Mouse (Mus musculus) neural tube, embryonic 11.5 days (tissue): Measurements from ENCODE around the gene Atp5g3. TPM values are rescaled to one million over a fixed set of nuclear protein-coding genes. Genes with fewer than 3 reads are reported as not detected.

Source experiments
- ATAC-seq: fragments of 200-750 bp; cut with Nextera tagmentation; 2 replicates; pipeline ENCODE4 v1.8.0; 2017; ENCODE audit warnings: moderate number of reproducible peaks, mild to moderate bottlenecking, moderate TSS enrichment, moderate library complexity; ENCODE audit not compliant: insufficient read depth, low FRiP score, low TSS enrichment
- DNase-seq: peaks from one replicate; pipeline ENCODE4 v3.0.0-alpha.2; 2015; ENCODE audit warnings: low spot score
- H3K27ac ChIP-seq: fragments of 300-500 bp; sonication (generic); 2 replicates; pipeline ENCODE4 v1.5.1; 2014; ENCODE audit warnings: low read depth, mild to moderate bottlenecking, low read length
- H3K27me3 ChIP-seq: fragments of 300-500 bp; sonication (generic); 2 replicates; pipeline ENCODE4 v1.6.1; 2014; ENCODE audit warnings: mild to moderate bottlenecking, low read length, mixed read lengths; ENCODE audit not compliant: control insufficient read depth, insufficient read depth
- H3K36me3 ChIP-seq: fragments of 300-500 bp; sonication (generic); 2 replicates; pipeline ENCODE4 v1.6.1; 2014; ENCODE audit warnings: mild to moderate bottlenecking, low read length, moderate library complexity, mixed read lengths; ENCODE audit not compliant: control insufficient read depth, insufficient read depth
- H3K4me1 ChIP-seq: fragments of 300-500 bp; sonication (generic); 2 replicates; pipeline ENCODE4 v1.6.1; 2014; ENCODE audit warnings: low read length, mixed read lengths; ENCODE audit not compliant: control insufficient read depth, insufficient read depth
- H3K4me2 ChIP-seq: fragments of 300-500 bp; sonication (generic); 2 replicates; pipeline ENCODE4 v1.6.1; 2014; ENCODE audit warnings: low read depth, mild to moderate bottlenecking, moderate library complexity
- H3K4me3 ChIP-seq: fragments of 300-500 bp; sonication (generic); 2 replicates; pipeline ENCODE4 v1.5.1; 2014; ENCODE audit warnings: low read depth, low read length
- H3K9ac ChIP-seq: fragments of 300-500 bp; sonication (generic); 2 replicates; pipeline ENCODE4 v1.6.1; 2014; ENCODE audit warnings: mild to moderate bottlenecking, low read length
- H3K9me3 ChIP-seq: fragments of 300-500 bp; sonication (generic); 2 replicates; pipeline ENCODE4 v1.6.1; 2016; ENCODE audit warnings: low read length; ENCODE audit not compliant: control insufficient read depth
- WGBS: fragments of 180-500 bp; shearing (Covaris S2); extraction: QIAGEN DNeasy Blood & Tissue Kit; methylation state at CpG from one replicate; pipeline ENCODE4 v1.1.7; 2014; 5-methylcytosine and 5-hydroxymethylcytosine counted together
- polyA plus RNA-seq: library from polyadenylated mRNA; unstranded; fragments of >200 nt; fragmentation: Nextera tagmentation; extraction: Ambion mirVana; gene quantifications from 2 replicates; pipeline ENCODE4 v1.2.1, GENCODE M21; 2014

Atp5g3 gene
- polyA plus RNA-seq, 1 experiment from 2014 or later, result 875 TPM

DNA sequence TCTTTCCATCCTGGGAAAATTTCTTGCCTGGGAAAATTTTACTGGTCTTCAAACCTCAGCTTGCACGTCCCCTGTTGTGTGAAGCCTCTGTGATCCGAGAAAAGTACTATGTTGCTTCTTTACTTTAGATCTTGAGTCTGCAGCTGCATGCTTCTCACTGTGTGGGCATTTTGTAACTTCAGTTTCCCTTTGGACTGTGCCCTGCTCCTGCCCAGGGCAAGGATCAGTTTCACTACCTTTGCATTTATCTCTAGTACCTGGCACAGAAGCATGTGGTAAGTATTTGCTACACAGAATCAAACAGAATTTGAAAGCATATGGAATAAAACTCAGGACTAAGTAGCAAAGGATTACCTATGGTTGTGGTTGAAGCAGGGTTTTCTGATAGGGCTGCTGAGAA lies 27.8 kb upstream of the Atp5g3 start:
- Histone ChIP-seq H3K9me3 (no peaks in the 10 kb centered on the region), H3K36me3 (no peaks in the 10 kb centered on the region), H3K27me3 (no peaks in the 10 kb centered on the region), H3K4me3 (no peak overlapping the region), H3K4me1 (no peaks in the 10 kb centered on the region), H3K9ac (no peak overlapping the region), H3K27ac (no peak overlapping the region), H3K4me2 (no peak overlapping the region)
- 82% methylated on average over 2 of the region's 2 CpGs for WGBS
- ATAC-seq, result no peak
- DNase-seq, result no peak

GRCm38 (mm10) chr2:73932676-73933313 lies 21.7 kb upstream of the Atp5g3 start:
- Histone ChIP-seq H3K36me3 (no peaks in the 10 kb centered on the region), H3K27ac (no peak overlapping the region), H3K9me3 (no peaks in the 10 kb centered on the region), H3K4me1 (no peaks in the 10 kb centered on the region), H3K4me3 (no peak overlapping the region), H3K27me3 (no peaks in the 10 kb centered on the region), H3K9ac (no peak overlapping the region), H3K4me2 (no peak overlapping the region)
- DNase-seq (no peak), ATAC-seq (no peak)
- WGBS, result 85% methylated on average over 8 of the region's 8 CpGs

GRCm38 (mm10) chr2:73927711-73928110 lies 16.6 kb upstream of the Atp5g3 start:
- H3K36me3 ChIP-seq, result no peaks in the 10 kb centered on the region
- ATAC-seq, result no peak
- no peak overlapping the region for H3K27ac ChIP-seq

GRCm38 (mm10) chr2:73925539-73925938 lies 14.4 kb upstream of the Atp5g3 start:
- ATAC-seq (no peak), DNase-seq (no peak)
- H3K36me3 ChIP-seq, result no peaks in the 10 kb centered on the region
- 72% methylated on average over 3 of the region's 3 CpGs for WGBS
- H3K9me3 ChIP-seq, result no peaks in the 10 kb centered on the region
- H3K9ac ChIP-seq, result no peak overlapping the region
- no peak overlapping the region for H3K4me3 ChIP-seq
- H3K27ac ChIP-seq, result no peak overlapping the region
- no peaks in the 10 kb centered on the region for H3K4me1 ChIP-seq
- no peak overlapping the region for H3K4me2 ChIP-seq
- no peaks in the 10 kb centered on the region for H3K27me3 ChIP-seq

More at GRCm38 (mm10) chr2:73927711-73928110, 16.6 kb upstream of the Atp5g3 start:
- H3K4me2 ChIP-seq, result no peak overlapping the region
- no peaks in the 10 kb centered on the region for H3K27me3 ChIP-seq
- H3K9ac ChIP-seq, result no peak overlapping the region
- H3K4me3 ChIP-seq, result no peak overlapping the region
- no peak for DNase-seq
- H3K4me1 ChIP-seq, result no peaks in the 10 kb centered on the region
- no peaks in the 10 kb centered on the region for H3K9me3 ChIP-seq

- peak; percentile 72 for DNase-seq
- Histone ChIP-seq H3K4me1 (no peaks in the 10 kb centered on the region), H3K27me3 (no peaks in the 10 kb centered on the region), H3K36me3 (no peaks in the 10 kb centered on the region), H3K9me3 (no peaks in the 10 kb centered on the region), H3K4me3 (no peak overlapping the region), H3K9ac (no peak overlapping the region), H3K4me2 (no peak overlapping the region), H3K27ac (no peak overlapping the region)
- WGBS, result 31% methylated on average over 5 of the region's 5 CpGs
- ATAC-seq, result no peak
Observed at GRCm38 (mm10) chr2:73925089-73925488, 14.0 kb upstream of the Atp5g3 start.

DNA sequence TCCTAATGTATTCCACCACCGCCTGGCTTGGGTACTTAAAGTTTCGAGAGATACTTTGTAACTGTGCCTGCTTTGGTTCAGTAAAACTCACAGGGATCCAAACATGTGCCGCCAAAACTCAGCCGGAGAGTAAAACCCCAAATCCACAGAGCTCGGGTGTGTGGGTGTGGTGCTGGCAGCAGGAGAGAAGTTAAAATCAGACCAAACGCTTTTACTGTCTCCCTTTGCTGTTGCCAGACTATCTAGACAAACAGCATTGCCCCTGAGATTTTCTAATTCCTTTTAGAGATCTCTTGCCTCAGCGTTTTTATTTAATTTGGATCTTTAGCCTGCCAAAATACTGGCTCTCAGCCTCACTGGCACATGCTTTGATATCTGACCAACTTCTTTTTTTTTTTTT lies 8.5 kb upstream of the Atp5g3 start:
- H3K27me3 ChIP-seq, result no peaks in the 10 kb centered on the region
- DNase-seq (no peak), ATAC-seq (no peak)
- no peak overlapping the region for H3K27ac ChIP-seq
- 87% methylated on average over 7 of the region's 7 CpGs for WGBS
- no peak overlapping the region for H3K9ac ChIP-seq
- H3K9me3 ChIP-seq, result no peaks in the 10 kb centered on the region
- no peaks in the 10 kb centered on the region for H3K36me3 ChIP-seq
- no peak overlapping the region for H3K4me2 ChIP-seq
- no peaks in the 10 kb centered on the region for H3K4me1 ChIP-seq
- no peak overlapping the region for H3K4me3 ChIP-seq

GRCm38 (mm10) chr2:73912264-73912663 lies 1.1 kb upstream of the Atp5g3 start:
- 87% methylated on average over 3 of the region's 3 CpGs for WGBS
- Histone ChIP-seq H3K4me3 (no peak overlapping the region), H3K9ac (no peak overlapping the region), H3K27ac (no peak overlapping the region), H3K4me1 (peaks cover 6% of the 10 kb centered on the region; the same call in 1 of the 2 replicates), H3K9me3 (no peaks in the 10 kb centered on the region), H3K36me3 (peaks cover 6% of the 10 kb centered on the region), H3K27me3 (no peaks in the 10 kb centered on the region), H3K4me2 (no peak overlapping the region)
- ATAC-seq (no peak), DNase-seq (no peak)

GRCm38 (mm10) chr2:73910571-73911174 lies 453 bp downstream of the Atp5g3 start:
- ATAC-seq, result peak; percentile 63
- peak overlapping the region; percentile 99 for H3K4me3 ChIP-seq
- no peaks in the 10 kb centered on the region for H3K27me3 ChIP-seq
- no peaks in the 10 kb centered on the region for H3K9me3 ChIP-seq
- peak overlapping the region; percentile 84 for H3K27ac ChIP-seq
- peaks cover 6% of the 10 kb centered on the region; the same call in 1 of the 2 replicates for H3K4me1 ChIP-seq
- WGBS, result under 1% methylated on average over 50 of the region's 50 CpGs
- peak overlapping the region; percentile 97 for H3K9ac ChIP-seq
- peak; percentile 63 for DNase-seq
- peaks cover 10% of the 10 kb centered on the region for H3K36me3 ChIP-seq
- H3K4me2 ChIP-seq, result peak overlapping the region; percentile 83

GRCm38 (mm10) chr2:73909116-73909515 lies 2.0 kb downstream of the Atp5g3 start:
- ATAC-seq, result no peak
- H3K4me3 ChIP-seq, result no peak overlapping the region
- DNase-seq, result no peak
- peaks cover 10% of the 10 kb centered on the region for H3K36me3 ChIP-seq
- no peak overlapping the region for H3K27ac ChIP-seq
- H3K9me3 ChIP-seq, result no peaks in the 10 kb centered on the region
- H3K27me3 ChIP-seq, result no peaks in the 10 kb centered on the region
- no peak overlapping the region for H3K4me2 ChIP-seq
- H3K9ac ChIP-seq, result no peak overlapping the region
- 93% methylated on average over 2 of the region's 2 CpGs for WGBS
- H3K4me1 ChIP-seq, result peaks cover 6% of the 10 kb centered on the region; the same call in 1 of the 2 replicates
